Mouse (Mus musculus): Measurements from ENCODE around the gene Ankrd1. TPM values are rescaled to one million over a fixed set of nuclear protein-coding genes. Genes with fewer than 3 reads are reported as not detected.

Gene Ankrd1
- polyA plus RNA-seq, 1 experiment from 2014 or later = 0.11 TPM

DNA sequence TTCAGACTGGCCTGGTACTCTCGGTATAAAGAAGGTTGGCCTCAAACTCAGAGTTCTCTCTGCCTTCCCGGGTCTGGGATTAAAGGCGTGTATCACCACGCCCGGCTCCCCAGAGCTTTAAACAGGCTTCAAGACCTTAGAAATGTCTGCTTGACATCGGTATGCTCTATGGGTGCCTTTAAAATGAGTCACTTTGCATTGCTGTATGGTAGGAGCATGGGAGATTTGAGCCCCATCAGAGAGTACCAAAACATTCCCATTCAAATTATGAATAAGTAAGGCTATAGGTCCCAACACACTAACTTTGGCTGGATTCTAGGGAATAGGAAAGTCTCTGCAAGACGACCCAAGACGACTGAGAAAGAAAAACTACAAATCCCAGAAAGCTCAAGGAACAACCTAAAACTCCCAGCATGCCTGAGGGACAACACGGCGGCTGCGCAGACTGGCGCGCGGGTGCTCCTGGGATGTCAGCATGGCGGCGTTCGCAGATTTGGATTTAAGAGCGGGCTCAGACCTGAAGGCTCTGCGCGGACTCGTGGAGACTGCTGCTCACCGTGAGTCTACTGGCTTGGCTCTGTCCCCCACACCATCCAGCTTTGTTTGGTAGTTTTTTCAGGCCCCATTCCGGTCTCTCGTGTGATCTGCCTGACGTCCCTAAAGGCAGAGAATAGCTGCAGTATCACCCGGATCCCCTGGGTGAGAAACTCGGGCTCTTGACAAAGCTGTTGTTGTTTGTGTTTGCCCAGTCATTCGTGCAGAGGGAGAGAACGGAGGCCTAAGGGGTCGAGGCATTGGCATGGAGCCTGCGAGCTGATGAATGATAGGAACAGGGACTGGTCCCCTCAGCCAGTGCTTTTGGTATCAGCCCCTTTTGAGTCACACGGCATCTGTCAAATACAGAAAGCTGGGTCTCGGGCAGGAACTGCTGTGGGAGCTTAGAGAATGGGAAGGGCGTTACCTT, 36.4 kb downstream of the Ankrd1 start, which contains the start of gene Rpp30:
Gene Rpp30 (plus strand): TSS at position 455 of the 964 bp plus-strand sequence.
- H3K36me3 ChIP-seq (ENCODE audit: control insufficient read depth, insufficient read depth, low read length) = peaks cover 7% of the 10 kb centered on the region; the same call in 1 of the 2 replicates
- ATAC-seq = peak; percentile 96
- H3K9ac ChIP-seq (ENCODE audit: low read depth, low read length) = peak within 1 kb of the TSS; percentile 56
- peak within 1 kb of the TSS; percentile 41; the same call in 1 of the 2 replicates for H3K27ac ChIP-seq (ENCODE audit: low read depth, low read length)
- peak within 1 kb of the TSS; percentile 52 for H3K4me3 ChIP-seq (ENCODE audit: low read length)
- H3K27me3 ChIP-seq (replicated peaks; ENCODE audit: control insufficient read depth, insufficient read depth, low read length) = no peaks in the 10 kb centered on the region
- H3K4me1 ChIP-seq (ENCODE audit: control insufficient read depth, insufficient read depth, low read depth, low read length) = peaks cover 10% of the 10 kb centered on the region
- no peaks in the 10 kb centered on the region for H3K9me3 ChIP-seq (ENCODE audit: control insufficient read depth, low read length)
- H3K4me2 ChIP-seq (ENCODE audit: low read length) = peak within 1 kb of the TSS; percentile 95
- WGBS = 2% methylated on average over 34 of the region's 34 CpGs

DNA sequence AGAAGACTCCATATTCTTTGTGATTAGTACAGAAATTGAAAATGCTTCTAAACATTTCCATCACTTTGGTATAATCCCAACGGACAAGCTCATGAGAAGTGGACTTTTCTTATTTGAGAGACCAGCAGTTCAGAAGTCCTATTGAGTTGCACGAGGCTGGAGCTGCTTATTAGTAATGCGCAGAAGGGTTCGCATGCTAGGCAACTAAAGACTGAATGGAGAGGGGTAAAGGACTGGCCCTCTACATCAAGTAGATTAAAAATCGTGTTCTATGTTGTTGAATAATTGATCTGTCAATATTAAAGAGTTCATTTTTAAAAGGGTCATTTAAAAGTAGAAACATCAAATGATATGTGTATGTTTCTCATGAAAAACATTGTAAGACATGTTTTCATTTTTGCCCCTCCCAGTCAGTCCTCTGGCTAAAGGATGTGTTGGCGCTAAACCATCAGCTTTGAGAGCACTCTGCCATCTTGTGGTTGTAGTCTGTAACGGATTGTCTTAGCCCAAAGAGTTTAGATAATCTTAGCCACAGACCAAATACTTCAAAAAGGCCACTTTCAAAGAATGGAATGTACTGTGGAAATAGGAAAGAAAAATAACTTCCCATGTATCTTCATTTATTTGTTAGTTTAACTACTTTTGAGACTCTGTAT, 37.2 kb downstream of the Ankrd1 start:
- H3K27me3 ChIP-seq (replicated peaks; ENCODE audit: control insufficient read depth, insufficient read depth, low read length) = no peaks in the 10 kb centered on the region
- no peaks in the 10 kb centered on the region for H3K9me3 ChIP-seq (ENCODE audit: control insufficient read depth, low read length)
- no peaks in the 10 kb centered on the region for H3K36me3 ChIP-seq (ENCODE audit: control insufficient read depth, insufficient read depth, low read length)
- H3K4me2 ChIP-seq (ENCODE audit: low read length) = peak overlapping the region; percentile 80
- H3K4me1 ChIP-seq (ENCODE audit: control insufficient read depth, insufficient read depth, low read depth, low read length) = peaks cover 10% of the 10 kb centered on the region
- peak overlapping the region; percentile 52 for H3K4me3 ChIP-seq (ENCODE audit: low read length)
- 42% methylated on average over 7 of the region's 7 CpGs for WGBS
- peak overlapping the region; percentile 47 for H3K9ac ChIP-seq (ENCODE audit: low read depth, low read length)
- no peak overlapping the region for H3K27ac ChIP-seq (ENCODE audit: low read depth, low read length)
- ATAC-seq = peak; percentile 81

DNA sequence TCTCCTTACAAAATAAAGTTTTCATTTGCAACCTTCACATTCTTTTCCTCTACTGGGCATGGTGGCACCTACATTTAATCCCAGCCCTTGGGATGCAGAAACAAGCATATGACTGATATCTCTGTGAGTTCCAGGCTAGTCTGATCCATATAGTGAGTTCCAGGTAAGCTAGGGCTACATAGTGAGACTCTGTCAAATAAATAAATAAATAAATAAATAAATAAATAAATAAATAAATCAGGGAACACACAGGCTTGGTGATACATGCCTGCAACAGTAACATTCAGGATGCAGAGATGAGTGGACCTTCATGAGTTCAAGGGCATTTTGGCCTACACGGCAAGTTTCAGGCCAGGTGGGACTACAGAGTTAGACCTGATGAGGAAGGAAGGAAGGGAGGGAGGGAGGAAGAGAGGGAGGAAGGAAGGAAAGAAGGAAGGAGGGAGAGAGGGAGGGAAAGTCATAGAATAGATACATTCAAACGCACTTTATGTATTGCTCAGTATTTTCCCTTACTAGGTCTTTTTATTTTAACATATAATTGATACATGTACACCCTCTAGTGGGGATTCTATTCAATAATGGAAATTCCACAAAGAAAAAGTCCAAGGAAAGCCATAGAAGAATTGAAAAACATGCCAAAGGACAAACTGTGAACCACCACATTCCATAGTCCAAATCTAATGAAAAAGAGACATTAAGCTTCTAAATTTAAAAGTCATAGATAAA, 56.9 kb downstream of the Ankrd1 start:
- Histone ChIP-seq H3K9ac (ENCODE audit: low read depth, low read length) (no peak overlapping the region), H3K9me3 (ENCODE audit: control insufficient read depth, low read length) (no peaks in the 10 kb centered on the region), H3K27me3 (replicated peaks; ENCODE audit: control insufficient read depth, insufficient read depth, low read length) (no peaks in the 10 kb centered on the region), H3K4me3 (ENCODE audit: low read length) (no peak overlapping the region), H3K4me2 (ENCODE audit: low read length) (no peak overlapping the region), H3K4me1 (ENCODE audit: control insufficient read depth, insufficient read depth, low read depth, low read length) (no peaks in the 10 kb centered on the region), H3K36me3 (ENCODE audit: control insufficient read depth, insufficient read depth, low read length) (no peaks in the 10 kb centered on the region), H3K27ac (ENCODE audit: low read depth, low read length) (no peak overlapping the region)
- peak; percentile 50 for ATAC-seq
- WGBS = 70% methylated on average over 2 of the region's 2 CpGs

Other genes with a start within 250 kb of the Ankrd1 start
- gene Htr7, start 62.6 kb downstream of the Ankrd1 start, polyA plus RNA-seq (2015; fragmentation: Nextera tagmentation; extraction: Ambion mirVana) = 16.3 and 16.7 TPM in 2 replicates
- gene Rpp30, start 36.4 kb downstream of the Ankrd1 start, polyA plus RNA-seq (2015; fragmentation: Nextera tagmentation; extraction: Ambion mirVana) = 63.7 and 64.2 TPM in 2 replicates
- gene Pcgf5, start 228.2 kb upstream of the Ankrd1 start, polyA plus RNA-seq (2015; fragmentation: Nextera tagmentation; extraction: Ambion mirVana) = 6.6 and 7.2 TPM in 2 replicates